Mouse (Mus musculus) heart, embryonic 16.5 days (tissue): ENCODE results near the gene Cemip2. TPM values are rescaled to one million over a fixed set of nuclear protein-coding genes. Genes with fewer than 3 reads are reported as not detected.

Experiments
- ATAC-seq: fragments of 200-750 bp; cut with Nextera tagmentation; replicated peaks from 2 replicates; pipeline ENCODE4 v1.8.0; 2017; ENCODE audit warnings: moderate number of reproducible peaks; ENCODE audit not compliant: insufficient read depth, low FRiP score; ENCODE audit errors: extremely low read depth
- H3K27ac ChIP-seq: fragments of 300-500 bp; sonication (generic); 2 replicates; pipeline ENCODE4 v1.5.1; 2014; ENCODE audit warnings: mild to moderate bottlenecking, low read length, control low read depth, moderate library complexity
- H3K27me3 ChIP-seq: fragments of 300-500 bp; sonication (generic); 2 replicates; pipeline ENCODE4 v1.6.1; 2014; ENCODE audit warnings: low read length, mixed read lengths; ENCODE audit not compliant: control insufficient read depth, insufficient read depth
- H3K36me3 ChIP-seq: fragments of 300-500 bp; sonication (generic); 2 replicates; pipeline ENCODE4 v1.6.1; 2014; ENCODE audit not compliant: control insufficient read depth, insufficient read depth
- H3K4me1 ChIP-seq: fragments of 300-500 bp; sonication (generic); 2 replicates; pipeline ENCODE4 v1.6.1; 2014; ENCODE audit warnings: low read length, mixed read lengths; ENCODE audit not compliant: control insufficient read depth, insufficient read depth
- H3K4me2 ChIP-seq: fragments of 300-500 bp; sonication (generic); 2 replicates; pipeline ENCODE4 v1.6.1; 2014; ENCODE audit warnings: low read depth, mild to moderate bottlenecking, control low read depth, low read length
- H3K4me3 ChIP-seq: fragments of 300-500 bp; sonication (generic); 2 replicates; pipeline ENCODE4 v1.5.1; 2014; ENCODE audit warnings: mild to moderate bottlenecking, control low read depth, low read length
- H3K9ac ChIP-seq: fragments of 300-500 bp; sonication (generic); 2 replicates; pipeline ENCODE4 v1.6.1; 2014; ENCODE audit warnings: low read length, control low read depth
- H3K9me3 ChIP-seq: fragments of 300-500 bp; sonication (generic); replicated peaks from 2 replicates; pipeline ENCODE4 v1.6.1; 2016; ENCODE audit warnings: low read length; ENCODE audit not compliant: control insufficient read depth
- WGBS: fragments of 180-500 bp; shearing (Covaris S2); extraction: QIAGEN DNeasy Blood & Tissue Kit; methylation state at CpG from one replicate; pipeline ENCODE4 v1.1.7; 2014; 5-methylcytosine and 5-hydroxymethylcytosine counted together
- polyA plus RNA-seq: library from polyadenylated mRNA; unstranded; fragments of >200 nt; fragmentation: Nextera tagmentation; extraction: Ambion mirVana; gene quantifications from 2 replicates; pipeline ENCODE4 v1.2.1, GENCODE M21; 2015

Cemip2 gene
- polyA plus RNA-seq, 1 experiment from 2014 or later = 36.4 TPM

DNA sequence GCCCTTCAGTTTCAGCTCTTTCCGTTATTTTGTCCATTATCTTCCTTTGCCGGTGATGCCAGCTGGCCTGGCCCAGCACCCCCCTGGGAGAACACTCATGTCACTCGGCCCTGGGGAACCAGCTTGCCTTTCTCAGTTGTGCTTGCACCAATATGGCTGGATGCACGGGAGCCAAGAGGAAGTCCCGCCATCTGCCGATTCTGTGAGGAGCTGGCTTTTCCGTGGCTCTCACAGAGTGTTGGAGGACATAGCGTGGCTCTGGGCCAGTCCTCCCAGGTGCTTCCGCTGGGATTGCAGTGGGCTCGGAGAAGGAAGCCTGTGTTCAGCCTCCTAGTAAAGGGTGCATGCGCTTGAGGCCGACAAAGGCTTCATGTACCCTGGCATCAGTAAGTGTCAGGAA, 36.0 kb upstream of the Cemip2 start:
- WGBS = 85% methylated on average over 12 of the region's 12 CpGs
- no peak overlapping the region for H3K4me3 ChIP-seq
- ATAC-seq = no peak
- H3K27ac ChIP-seq = no peak overlapping the region
- no peaks in the 10 kb centered on the region for H3K36me3 ChIP-seq
- no peak overlapping the region for H3K4me2 ChIP-seq
- no peaks in the 10 kb centered on the region for H3K9me3 ChIP-seq
- H3K9ac ChIP-seq = no peak overlapping the region
- no peaks in the 10 kb centered on the region; the same call in 1 of the 2 replicates for H3K4me1 ChIP-seq
- no peaks in the 10 kb centered on the region for H3K27me3 ChIP-seq

DNA sequence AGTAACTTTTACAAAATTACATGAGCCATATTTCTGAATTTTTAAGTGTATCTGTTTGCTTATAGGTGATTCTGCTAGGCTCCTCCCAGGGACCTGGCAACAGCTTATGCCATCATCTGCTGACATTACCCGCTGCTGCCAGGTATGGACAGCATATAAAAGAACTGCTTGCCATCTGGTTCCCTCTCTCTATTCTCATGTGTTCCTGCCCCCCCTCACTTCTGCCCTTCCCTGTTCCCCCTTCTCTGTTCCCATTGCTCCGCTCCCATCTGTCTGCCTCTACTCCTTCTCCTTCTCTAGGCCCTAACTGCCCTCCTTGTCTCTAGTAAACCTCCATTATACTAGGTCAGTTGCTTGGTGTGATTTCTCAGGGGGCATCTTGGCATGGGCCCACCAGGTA, 32.6 kb upstream of the Cemip2 start:
- Histone ChIP-seq H3K27ac (no peak overlapping the region), H3K4me2 (no peak overlapping the region), H3K4me1 (no peaks in the 10 kb centered on the region), H3K9ac (no peak overlapping the region), H3K9me3 (no peaks in the 10 kb centered on the region), H3K4me3 (no peak overlapping the region), H3K27me3 (no peaks in the 10 kb centered on the region), H3K36me3 (no peaks in the 10 kb centered on the region)
- WGBS = 92% methylated on average over 2 of the region's 2 CpGs
- ATAC-seq = no peak

GRCm38 (mm10) chr19:21747356-21747755, 30.8 kb upstream of the Cemip2 start:
- ATAC-seq = no peak
- no peaks in the 10 kb centered on the region for H3K4me1 ChIP-seq
- no peak overlapping the region for H3K9ac ChIP-seq
- H3K27me3 ChIP-seq = no peaks in the 10 kb centered on the region
- no peak overlapping the region for H3K27ac ChIP-seq
- H3K36me3 ChIP-seq = no peaks in the 10 kb centered on the region
- H3K4me3 ChIP-seq = no peak overlapping the region
- H3K4me2 ChIP-seq = no peak overlapping the region
- 19% methylated on average over 4 of the region's 4 CpGs for WGBS
- H3K9me3 ChIP-seq = no peaks in the 10 kb centered on the region

DNA sequence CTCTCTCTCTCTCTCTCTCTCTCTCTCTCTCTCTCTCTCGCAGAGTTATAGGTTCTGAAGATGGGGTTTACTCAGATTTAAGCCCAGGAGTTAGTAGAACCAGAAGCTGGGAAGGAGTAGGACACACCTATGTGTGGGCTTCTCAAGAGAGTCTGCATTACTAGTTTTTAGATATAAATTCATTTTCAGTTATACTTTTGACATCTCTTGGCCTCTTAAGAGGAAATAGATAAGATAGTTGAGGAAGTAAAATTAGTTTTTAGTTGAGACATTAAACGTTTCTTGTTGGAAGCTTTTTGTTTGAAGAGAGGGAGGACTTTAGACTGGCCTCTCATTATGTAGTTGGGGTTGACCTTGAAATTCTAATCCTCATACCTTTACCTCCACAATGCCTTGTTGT, 28.0 kb upstream of the Cemip2 start:
- no peak overlapping the region for H3K27ac ChIP-seq
- no peaks in the 10 kb centered on the region for H3K4me1 ChIP-seq
- no peaks in the 10 kb centered on the region for H3K36me3 ChIP-seq
- no peak overlapping the region for H3K4me3 ChIP-seq
- no peak overlapping the region for H3K4me2 ChIP-seq
- H3K27me3 ChIP-seq = no peaks in the 10 kb centered on the region
- no peaks in the 10 kb centered on the region for H3K9me3 ChIP-seq
- H3K9ac ChIP-seq = no peak overlapping the region
- no peak for ATAC-seq
- 35% methylated on average over 2 of the region's 2 CpGs for WGBS

- peaks cover 7% of the 10 kb centered on the region for H3K4me1 ChIP-seq
- no peak for ATAC-seq
- no peak overlapping the region for H3K9ac ChIP-seq
- H3K4me3 ChIP-seq = no peak overlapping the region
- no peak overlapping the region for H3K27ac ChIP-seq
- no peak overlapping the region for H3K4me2 ChIP-seq
- no peaks in the 10 kb centered on the region for H3K27me3 ChIP-seq
- H3K9me3 ChIP-seq = no peaks in the 10 kb centered on the region
- no peaks in the 10 kb centered on the region for H3K36me3 ChIP-seq
These were observed 16.5 kb upstream of the Cemip2 start for GRCm38 (mm10) chr19:21761676-21762075.

DNA sequence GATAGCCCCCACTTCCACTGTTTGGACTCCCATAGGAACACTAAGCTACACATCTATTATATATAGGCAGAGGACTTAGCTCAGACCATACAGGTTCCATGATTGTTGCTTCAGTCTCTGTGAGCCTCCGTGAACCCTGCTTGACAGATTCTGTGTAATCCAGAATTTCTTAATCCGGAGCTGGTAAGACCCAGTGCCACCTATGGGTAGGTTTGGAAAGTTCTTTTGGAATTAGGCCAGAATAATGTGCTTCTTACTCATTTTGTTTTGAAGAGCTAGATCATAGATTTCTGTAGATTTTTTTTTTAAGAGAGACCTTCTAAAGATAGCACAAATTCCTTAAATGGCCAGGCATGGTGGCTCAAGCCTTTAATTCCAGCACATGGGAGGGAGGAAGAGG, 14.1 kb upstream of the Cemip2 start:
- Histone ChIP-seq H3K4me3 (no peak overlapping the region), H3K4me1 (peaks cover 7% of the 10 kb centered on the region), H3K27ac (no peak overlapping the region), H3K4me2 (no peak overlapping the region), H3K36me3 (no peaks in the 10 kb centered on the region), H3K27me3 (no peaks in the 10 kb centered on the region), H3K9ac (no peak overlapping the region), H3K9me3 (no peaks in the 10 kb centered on the region)
- WGBS = 80% methylated on average over 2 of the region's 2 CpGs
- no peak for ATAC-seq

DNA sequence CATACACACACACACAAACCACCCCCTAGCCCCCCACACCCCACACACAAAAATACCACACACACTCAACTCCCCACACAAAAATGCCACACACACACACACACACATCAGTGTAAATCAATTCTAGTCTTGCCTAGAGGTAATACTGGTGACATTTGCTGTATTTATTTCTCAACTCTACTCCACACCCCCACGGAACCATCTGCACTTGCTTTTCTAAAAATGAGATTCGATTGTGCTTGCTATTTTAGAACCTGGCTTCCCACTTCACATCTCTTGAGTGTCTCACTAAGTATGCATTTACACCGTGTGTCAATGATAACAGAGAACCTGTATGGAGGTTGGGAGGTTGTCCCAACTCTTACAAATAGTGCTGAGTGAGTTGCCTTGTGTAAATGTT, 13.4 kb upstream of the Cemip2 start:
- 0 out of 2 replicates have a peak, but pooled peaks have one; percentile 37 for ATAC-seq
- Histone ChIP-seq H3K4me3 (no peak overlapping the region), H3K9ac (no peak overlapping the region), H3K27me3 (no peaks in the 10 kb centered on the region), H3K27ac (peak overlapping the region; percentile 29; the same call in 1 of the 2 replicates), H3K36me3 (no peaks in the 10 kb centered on the region), H3K4me2 (0 out of 2 replicates have a peak overlapping the region, but pooled peaks have one; percentile 10), H3K4me1 (peaks cover 7% of the 10 kb centered on the region), H3K9me3 (no peaks in the 10 kb centered on the region)
- WGBS = 43% methylated on average over 3 of the region's 3 CpGs

- H3K9me3 ChIP-seq = no peaks in the 10 kb centered on the region
- no peak overlapping the region for H3K4me2 ChIP-seq
- no peak overlapping the region for H3K27ac ChIP-seq
- H3K4me1 ChIP-seq = peaks cover 7% of the 10 kb centered on the region
- no peak overlapping the region for H3K9ac ChIP-seq
- ATAC-seq = 0 out of 2 replicates have a peak, but pooled peaks have one; percentile 10
- WGBS = 63% methylated on average over 9 of the region's 9 CpGs
- no peak overlapping the region for H3K4me3 ChIP-seq
- H3K27me3 ChIP-seq = no peaks in the 10 kb centered on the region
- H3K36me3 ChIP-seq = no peaks in the 10 kb centered on the region
These were observed 10.6 kb upstream of the Cemip2 start for GRCm38 (mm10) chr19:21767500-21768045.

DNA sequence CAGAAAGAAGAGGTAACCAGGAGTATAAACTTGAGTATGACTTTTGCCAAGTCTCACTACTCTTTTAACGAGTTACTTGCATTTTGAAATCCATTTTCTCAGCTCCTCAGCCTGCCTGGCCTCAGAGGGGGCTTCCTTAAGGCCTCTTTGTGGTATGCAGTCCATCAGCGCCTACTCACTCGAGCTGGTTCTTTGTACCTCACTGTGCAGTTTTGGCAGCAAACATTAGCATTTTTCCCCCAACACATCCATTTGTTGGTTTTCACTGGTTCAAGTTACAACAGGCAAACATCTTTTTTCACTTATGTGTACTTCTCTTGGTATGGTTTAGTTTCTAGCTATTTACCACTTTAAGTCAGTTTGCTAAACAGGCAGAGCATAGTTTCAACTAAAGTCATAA, 8.3 kb upstream of the Cemip2 start:
- Histone ChIP-seq H3K36me3 (no peaks in the 10 kb centered on the region), H3K9me3 (no peaks in the 10 kb centered on the region), H3K4me3 (no peak overlapping the region), H3K4me2 (no peak overlapping the region), H3K9ac (no peak overlapping the region), H3K27me3 (no peaks in the 10 kb centered on the region), H3K4me1 (peaks cover 3% of the 10 kb centered on the region), H3K27ac (no peak overlapping the region)
- WGBS = 56% methylated on average over 3 of the region's 3 CpGs
- no peak for ATAC-seq
